Mouse (Mus musculus) heart, adult 2 months (tissue): ENCODE data around the gene Cldnd1. TPM values are rescaled to one million over a fixed set of nuclear protein-coding genes. Genes with fewer than 3 reads are reported as not detected.

Source experiments
- DNase-seq, 2 experiments: peaks; one replicate each; pipeline ENCODE4 v3.0.0; 2021
- H3K27ac ChIP-seq: fragments of 200-600 bp; 2 replicates; pipeline ENCODE4 v1.8.1; 2022
- H3K27me3 ChIP-seq: fragments of 200-500 bp; 2 replicates; pipeline ENCODE4 v1.6.1; 2012; ENCODE audit warnings: mild to moderate bottlenecking, low read length, inconsistent platforms, mixed read lengths; ENCODE audit not compliant: control insufficient read depth, insufficient read depth
- H3K36me3 ChIP-seq: fragments of 200-500 bp; 2 replicates; pipeline ENCODE4 v1.6.1; 2012; ENCODE audit warnings: low read length, inconsistent platforms; ENCODE audit not compliant: control insufficient read depth, insufficient read depth
- H3K4me1 ChIP-seq: fragments of 200-500 bp; 2 replicates; pipeline ENCODE4 v1.6.1; 2011; ENCODE audit warnings: low read length; ENCODE audit not compliant: control insufficient read depth, insufficient read depth
- H3K4me3 ChIP-seq: fragments of 200-600 bp; 2 replicates; pipeline ENCODE4 v1.8.1; 2022
- H3K79me2 ChIP-seq: fragments of 200-500 bp; replicated peaks from 2 replicates; pipeline ENCODE4 v1.6.1; 2012; ENCODE audit warnings: mild to moderate bottlenecking, inconsistent platforms, low read length, moderate library complexity, mixed read lengths; ENCODE audit not compliant: control insufficient read depth, insufficient read depth
- H3K9ac ChIP-seq: fragments of 200-500 bp; 2 replicates; pipeline ENCODE4 v1.6.1; 2012; ENCODE audit warnings: low read depth, mild to moderate bottlenecking, control low read depth, inconsistent platforms, low read length, mixed read lengths
- CTCF ChIP-seq: fragments of 200-600 bp; IDR thresholded peaks from 2 replicates; pipeline ENCODE4 v1.8.1; 2022; ENCODE audit warnings: antibody characterized with exemption, mild to moderate bottlenecking, moderate library complexity
- EP300 ChIP-seq: fragments of 200-500 bp; IDR thresholded peaks from 2 replicates; pipeline ENCODE4 v1.6.1; 2011; ENCODE audit warnings: low read depth, low read length, control low read depth; ENCODE audit not compliant: insufficient read depth
- POLR2A ChIP-seq: fragments of 200-500 bp; IDR thresholded peaks from 2 replicates; pipeline ENCODE4 v1.6.1; 2011; ENCODE audit warnings: mild to moderate bottlenecking, low read depth, low read length, control low read depth; ENCODE audit not compliant: insufficient read depth
- WGBS: fragments of 180-500 bp; shearing (Covaris S2); methylation state at CpG from one replicate; pipeline ENCODE4 v1.1.7; 2018; 5-methylcytosine and 5-hydroxymethylcytosine counted together
- intact Hi-C: fragments of 180-260 bp; cut with DNase I; formaldehyde crosslinking; loops from one replicate; pipeline ENCODE4 v1.15.1; 2025
- microRNA-seq, 2 experiments: library from miRNA; unstranded; fragments of <30 nt; microRNA quantifications; one replicate each; pipeline ENCODE4 v1.2.0; 2021
- polyA plus RNA-seq: library from polyadenylated mRNA; depleted of rRNA; stranded (reverse); fragments of >200 nt; gene quantifications from 2 replicates; pipeline ENCODE4 v1.2.3, GENCODE M21; 2012; rRNA removed
- total RNA-seq, 2 experiments: library from RNA; stranded (reverse); gene quantifications; 2 replicates each; pipeline ENCODE4 v1.2.3; 2021

Gene Cldnd1
- total and polyA plus RNA-seq, 3 experiments: 47.3 to 58.8 (median 56.2) TPM

GRCm38 (mm10) chr16:58738205-58738604, 10.5 kb downstream of the Cldnd1 start:
- Histone ChIP-seq H3K27ac (no peak overlapping the region), H3K9ac (no peak overlapping the region), H3K4me3 (no peak overlapping the region), H3K27me3 (no peaks in the 10 kb centered on the region), H3K79me2 (no peaks in the 10 kb centered on the region), H3K36me3 (no peaks in the 10 kb centered on the region), H3K4me1 (no peaks in the 10 kb centered on the region)
- peak; percentile 52 for TF ChIP-seq CTCF
- no peak for TF ChIP-seq POLR2A
- intact Hi-C loops: loop anchor here (5.0 to 10.0 kb wide), 2 partner anchors 111 to 833 kb away; no protein-coding TSS in a partner anchor
- DNase-seq: no peak
- WGBS: 83% methylated on average over 4 of the region's 4 CpGs

GRCm38 (mm10) chr16:58738800-58739199, 11.1 kb downstream of the Cldnd1 start:
- DNase-seq: no peak
- H3K4me1 ChIP-seq: no peaks in the 10 kb centered on the region
- WGBS: 96% methylated on average over 1 of the region's 1 CpGs
- no peak overlapping the region for H3K27ac ChIP-seq
- no peak overlapping the region for H3K9ac ChIP-seq
- no peaks in the 10 kb centered on the region for H3K27me3 ChIP-seq
- H3K79me2 ChIP-seq: no peaks in the 10 kb centered on the region
- no peak for TF ChIP-seq POLR2A
- no peak for TF ChIP-seq EP300
- no peaks in the 10 kb centered on the region for H3K36me3 ChIP-seq
- intact Hi-C loops: loop anchor here (5.0 to 10.0 kb wide), 2 partner anchors 111 to 834 kb away; no protein-coding TSS in a partner anchor
- H3K4me3 ChIP-seq: no peak overlapping the region

GRCm38 (mm10) chr16:58740751-58741150, 13.0 kb downstream of the Cldnd1 start:
- H3K27ac ChIP-seq: no peak overlapping the region
- H3K9ac ChIP-seq: no peak overlapping the region
- intact Hi-C loops: no loop called here
- H3K79me2 ChIP-seq: no peaks in the 10 kb centered on the region
- H3K4me1 ChIP-seq: no peaks in the 10 kb centered on the region
- WGBS: 96% methylated on average over 5 of the region's 5 CpGs
- TF ChIP-seq CTCF (no peak), EP300 (no peak), POLR2A (no peak)
- no peak for DNase-seq
- H3K27me3 ChIP-seq: no peaks in the 10 kb centered on the region
- no peak overlapping the region for H3K4me3 ChIP-seq
- no peaks in the 10 kb centered on the region for H3K36me3 ChIP-seq

GRCm38 (mm10) chr16:58746715-58747114, 19.0 kb downstream of the Cldnd1 start:
- H3K27me3 ChIP-seq: no peaks in the 10 kb centered on the region
- TF ChIP-seq POLR2A (no peak), EP300 (no peak), CTCF (no peak)
- WGBS: 31% methylated on average over 4 of the region's 4 CpGs
- intact Hi-C loops: no loop called here
- DNase-seq: no peak
- no peaks in the 10 kb centered on the region for H3K4me1 ChIP-seq
- H3K79me2 ChIP-seq: no peaks in the 10 kb centered on the region
- no peaks in the 10 kb centered on the region for H3K36me3 ChIP-seq
- no peak overlapping the region for H3K4me3 ChIP-seq
- no peak overlapping the region for H3K27ac ChIP-seq
- H3K9ac ChIP-seq: no peak overlapping the region

GRCm38 (mm10) chr16:58751314-58751713, 23.6 kb downstream of the Cldnd1 start:
- H3K27me3 ChIP-seq: no peaks in the 10 kb centered on the region
- H3K36me3 ChIP-seq: no peaks in the 10 kb centered on the region
- no peaks in the 10 kb centered on the region for H3K79me2 ChIP-seq
- 22% methylated on average over 1 of the region's 1 CpGs for WGBS
- intact Hi-C loops: loop anchor here (2.0 to 5.0 kb wide), 3 partner anchors 123 to 449 kb away; no protein-coding TSS in a partner anchor
- no peaks in the 10 kb centered on the region for H3K4me1 ChIP-seq
- TF ChIP-seq POLR2A (no peak), CTCF (peak; percentile 77), EP300 (no peak)
- no peak overlapping the region for H3K4me3 ChIP-seq
- no peak overlapping the region for H3K9ac ChIP-seq
- no peak overlapping the region for H3K27ac ChIP-seq
- DNase-seq: no peak

GRCm38 (mm10) chr16:58756191-58756590, 28.5 kb downstream of the Cldnd1 start:
- Histone ChIP-seq H3K27ac (no peak overlapping the region), H3K79me2 (no peaks in the 10 kb centered on the region), H3K4me1 (no peaks in the 10 kb centered on the region), H3K36me3 (no peaks in the 10 kb centered on the region), H3K4me3 (no peak overlapping the region), H3K27me3 (no peaks in the 10 kb centered on the region), H3K9ac (no peak overlapping the region)
- intact Hi-C loops: no loop called here
- TF ChIP-seq EP300: no peak
- no peak for TF ChIP-seq CTCF
- TF ChIP-seq POLR2A: no peak
- DNase-seq: no peak

GRCm38 (mm10) chr16:58763076-58763475, 35.4 kb downstream of the Cldnd1 start, which contains the start of gene Olfr172:
TSS of gene Olfr172 (minus strand) at chr16:58763176.
- no peak for DNase-seq
- 73% methylated on average over 1 of the region's 1 CpGs for WGBS
- Histone ChIP-seq H3K4me3 (no peak within 1 kb of the TSS), H3K27ac (no peak within 1 kb of the TSS), H3K4me1 (no peaks in the 10 kb centered on the region), H3K27me3 (no peaks in the 10 kb centered on the region), H3K9ac (no peak within 1 kb of the TSS), H3K79me2 (no peaks in the 10 kb centered on the region), H3K36me3 (no peaks in the 10 kb centered on the region)
- intact Hi-C loops: no loop called here
- no peak for TF ChIP-seq EP300
- no peak for TF ChIP-seq CTCF
- no peak for TF ChIP-seq POLR2A

Small RNAs within 50 kb of the gene (microRNA-seq; reads per million reads assigned to microRNA genes)
- 0 reads per million in 2 experiments for gene Gm27564

Other genes with a start within 250 kb of the Cldnd1 start
- gene St3gal6, start 203.7 kb upstream of the Cldnd1 start, total RNA-seq: 10 to 100 TPM; 37.7 to 47.0 TPM
- gene St3gal6, start 203.7 kb upstream of the Cldnd1 start, polyA plus RNA-seq: 29.6 and 33.7 TPM in 2 replicates
- gene Gm813, start 110.9 kb upstream of the Cldnd1 start, total RNA-seq: not detected
- gene Gm813, start 110.9 kb upstream of the Cldnd1 start, polyA plus RNA-seq: not detected in 2 replicates
- gene E330017A01Rik, start 89.2 kb upstream of the Cldnd1 start, total RNA-seq: not detected
- gene E330017A01Rik, start 89.2 kb upstream of the Cldnd1 start, polyA plus RNA-seq: not detected in 2 replicates
- gene Cpox, start 57.6 kb upstream of the Cldnd1 start, total RNA-seq: 10 to 100 TPM; 39.1 to 41.1 TPM
- gene Cpox, start 57.6 kb upstream of the Cldnd1 start, polyA plus RNA-seq: 14.8 and 23.8 TPM in 2 replicates
- not detected for gene Gpr15, start 8.8 kb upstream of the Cldnd1 start, total RNA-seq
- 0.08 TPM in 1 of 2 replicates, not detected in the other for gene Gpr15, start 8.8 kb upstream of the Cldnd1 start, polyA plus RNA-seq
- not detected for gene Olfr172, start 35.3 kb downstream of the Cldnd1 start, total RNA-seq
- gene Olfr172, start 35.3 kb downstream of the Cldnd1 start, polyA plus RNA-seq: not detected in 2 replicates
- not detected for gene Olfr173, start 72.4 kb downstream of the Cldnd1 start, total RNA-seq
- gene Olfr173, start 72.4 kb downstream of the Cldnd1 start, polyA plus RNA-seq: not detected in 2 replicates
- not detected for gene Olfr175-ps1, start 98.9 kb downstream of the Cldnd1 start, total RNA-seq
- gene Olfr175-ps1, start 98.9 kb downstream of the Cldnd1 start, polyA plus RNA-seq: not detected in 2 replicates
- gene Olfr177, start 146.9 kb downstream of the Cldnd1 start, total RNA-seq: not detected
- not detected in 2 replicates for gene Olfr177, start 146.9 kb downstream of the Cldnd1 start, polyA plus RNA-seq
- gene Olfr178, start 164.2 kb downstream of the Cldnd1 start, total RNA-seq: not detected
- not detected in 2 replicates for gene Olfr178, start 164.2 kb downstream of the Cldnd1 start, polyA plus RNA-seq
- not detected for gene Olfr181, start 200.8 kb downstream of the Cldnd1 start, total RNA-seq
- gene Olfr181, start 200.8 kb downstream of the Cldnd1 start, polyA plus RNA-seq: not detected in 2 replicates
- gene Olfr180, start 201.5 kb downstream of the Cldnd1 start, total RNA-seq: not detected
- not detected in 2 replicates for gene Olfr180, start 201.5 kb downstream of the Cldnd1 start, polyA plus RNA-seq